Mouse (Mus musculus) heart, postnatal 0 days (tissue): ENCODE data around the gene Plxna1.

Source experiments
- CTCF ChIP-seq: IDR thresholded peaks from 2 replicates; pipeline ENCODE4 v1.5.1; 2016; ENCODE audit warnings: antibody characterized with exemption, control low read depth, low read depth
- EP300 ChIP-seq: IDR thresholded peaks from 2 replicates; pipeline ENCODE4 v1.6.1; 2016; ENCODE audit warnings: antibody characterized with exemption, low read depth

GRCm38 (mm10) chr6:89304375-89305058 is 57.9 kb downstream of the Plxna1 start:
- TF ChIP-seq CTCF (no peak), EP300 (no peak)
